Mouse (Mus musculus): ENCODE data around the gene Mthfsl.

DNA sequence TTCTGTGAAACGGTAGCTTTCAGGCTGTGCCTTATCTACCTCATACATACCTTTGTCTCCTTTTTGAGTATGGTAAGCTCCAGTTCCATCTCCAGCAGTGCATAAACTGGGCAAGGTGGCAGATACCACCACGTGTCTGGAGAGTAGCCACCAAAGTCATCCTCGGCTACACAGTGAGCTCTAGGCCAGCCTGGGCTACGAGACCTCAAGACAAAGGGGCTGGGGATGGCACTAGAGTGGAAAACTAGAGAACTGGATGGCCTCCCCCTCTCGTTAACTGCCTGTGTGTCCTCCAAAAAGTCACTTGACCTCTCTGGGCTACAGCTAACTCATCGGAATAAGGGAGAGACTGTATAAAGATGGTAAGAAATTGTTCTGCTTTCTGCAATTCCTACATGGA, 10.8 kb downstream of the Mthfsl start:
- no peak for TF ChIP-seq CTCF (IDR thresholded peaks at IDR 0.05; ENCODE audit: low read depth)
- no peak for TF ChIP-seq EP300 (optimal IDR thresholded peaks at IDR 0.05)
